Mouse (Mus musculus) bone marrow, adult 2 months (tissue): ENCODE data around the gene Tmprss9. TPM values are rescaled to one million over a fixed set of nuclear protein-coding genes. Genes with fewer than 3 reads are reported as not detected.
A peak's percentile ranks its signal among the peaks of the same experiment; 100 is the strongest.

ENCODE experiments used
- H3K27ac ChIP-seq: fragments of 200-500 bp; 2 replicates; pipeline ENCODE4 v1.5.1; 2012; ENCODE audit warnings: low read depth, mild to moderate bottlenecking, control low read depth, inconsistent platforms, low read length; ENCODE audit not compliant: control insufficient read depth, poor library complexity, insufficient read depth
- H3K4me1 ChIP-seq: fragments of 200-500 bp; 2 replicates; pipeline ENCODE4 v1.6.1; 2011; ENCODE audit warnings: low read length; ENCODE audit not compliant: control insufficient read depth, insufficient read depth
- H3K4me3 ChIP-seq: fragments of 200-500 bp; replicated peaks from 2 replicates; pipeline ENCODE3; 2011; ENCODE audit warnings: mild to moderate bottlenecking, low read depth, low read length, control low read depth; ENCODE audit not compliant: control insufficient read depth
- CTCF ChIP-seq: fragments of 200-500 bp; IDR thresholded peaks from 2 replicates; pipeline ENCODE4 v1.5.1; 2011; ENCODE audit warnings: low read length, control low read depth; ENCODE audit not compliant: control insufficient read depth, insufficient read depth
- POLR2A ChIP-seq: fragments of 200-500 bp; IDR thresholded peaks from 2 replicates; pipeline ENCODE4 v1.6.1; 2011; ENCODE audit warnings: low read depth, mild to moderate bottlenecking, control low read depth, low read length, borderline replicate concordance; ENCODE audit not compliant: control insufficient read depth
- whole genome bisulfite sequencing: fragments of 180-500 bp; shearing (Covaris S2); methylation state at CpG from one replicate; pipeline ENCODE4 v1.1.7; 2018; 5-methylcytosine and 5-hydroxymethylcytosine counted together
- polyA plus RNA-seq: library from polyadenylated mRNA; stranded (reverse); fragments of >200 nt; gene quantifications from 2 replicates; pipeline ENCODE4 v1.2.4, GENCODE M21; 2011; ENCODE audit warnings: low replicate concordance; ENCODE audit not compliant: missing spikeins, insufficient read depth, insufficient read length

Tmprss9 gene
- polyA plus RNA-seq, 1 experiment, result not detected

- 79% methylated on average over 9 of the region's 9 CpGs for WGBS
- Histone ChIP-seq H3K27ac (peak overlapping the region; percentile 90), H3K4me1 (peaks cover 9% of the 10 kb centered on the region), H3K4me3 (no peak overlapping the region)
- no peak for TF ChIP-seq POLR2A
- TF ChIP-seq CTCF, result no peak
Observed at GRCm38 (mm10) chr10:80943701-80944100, 72.1 kb downstream of the Tmprss9 start.

- Histone ChIP-seq H3K4me3 (no peak overlapping the region), H3K4me1 (peaks cover 9% of the 10 kb centered on the region), H3K27ac (no peak overlapping the region; the same call in 1 of the 2 replicates)
- no peak for TF ChIP-seq POLR2A
- no peak for TF ChIP-seq CTCF
- 59% methylated on average over 5 of the region's 5 CpGs for WGBS
Observed at GRCm38 (mm10) chr10:80944231-80944630, 72.6 kb downstream of the Tmprss9 start.

GRCm38 (mm10) chr10:80946684-80947437 lies 75.2 kb downstream of the Tmprss9 start:
- no peak overlapping the region for H3K4me3 ChIP-seq
- 72% methylated on average over 14 of the region's 14 CpGs for WGBS
- peaks cover 4% of the 10 kb centered on the region; the same call in 1 of the 2 replicates for H3K4me1 ChIP-seq

GRCm38 (mm10) chr10:80947802-80948201 lies 76.2 kb downstream of the Tmprss9 start:
- 58% methylated on average over 2 of the region's 2 CpGs for WGBS
- no peak overlapping the region for H3K4me3 ChIP-seq
- no peak overlapping the region for H3K27ac ChIP-seq
- peaks cover 3% of the 10 kb centered on the region; the same call in 1 of the 2 replicates for H3K4me1 ChIP-seq
- no peak for TF ChIP-seq POLR2A
- no peak for TF ChIP-seq CTCF

More at GRCm38 (mm10) chr10:80946684-80947437, 75.2 kb downstream of the Tmprss9 start:
- TF ChIP-seq POLR2A (no peak), CTCF (peak; percentile 24; the same call in 1 of the 2 replicates)
- no peak overlapping the region for H3K27ac ChIP-seq

GRCm38 (mm10) chr10:80948570-80948969 lies 76.9 kb downstream of the Tmprss9 start:
- peaks cover 2% of the 10 kb centered on the region; the same call in 1 of the 2 replicates for H3K4me1 ChIP-seq
- TF ChIP-seq CTCF (no peak), POLR2A (no peak)
- WGBS, result 17% methylated on average over 6 of the region's 6 CpGs
- H3K27ac ChIP-seq, result no peak overlapping the region
- no peak overlapping the region for H3K4me3 ChIP-seq

- H3K27ac ChIP-seq, result no peak overlapping the region
- no peak overlapping the region for H3K4me3 ChIP-seq
- TF ChIP-seq CTCF (no peak), POLR2A (no peak)
- peaks cover 2% of the 10 kb centered on the region; the same call in 1 of the 2 replicates for H3K4me1 ChIP-seq
- 70% methylated on average over 3 of the region's 3 CpGs for WGBS
Observed at GRCm38 (mm10) chr10:80949081-80949480, 77.4 kb downstream of the Tmprss9 start.

Other genes with a start within 250 kb of the Tmprss9 start
- 49.9 and 75.2 TPM in 2 replicates for gene Csnk1g2, start 249.0 kb upstream of the Tmprss9 start, polyA plus RNA-seq
- 7.0 and 22.1 TPM in 2 replicates for gene Btbd2, start 214.8 kb upstream of the Tmprss9 start, polyA plus RNA-seq
- gene Mknk2, start 193.7 kb upstream of the Tmprss9 start, polyA plus RNA-seq, result 70.5 and 89.6 TPM in 2 replicates
- 16.3 and 45.8 TPM in 2 replicates for gene Mob3a, start 169.9 kb upstream of the Tmprss9 start, polyA plus RNA-seq
- gene Izumo4, start 169.7 kb upstream of the Tmprss9 start, polyA plus RNA-seq, result 22.9 and 33.3 TPM in 2 replicates
- gene Ap3d1, start 129.6 kb upstream of the Tmprss9 start, polyA plus RNA-seq, result 35.9 and 68.0 TPM in 2 replicates
- gene Dot1l, start 116.6 kb upstream of the Tmprss9 start, polyA plus RNA-seq, result 30.8 and 55.1 TPM in 2 replicates
- 26.5 and 34.5 TPM in 2 replicates for gene Sf3a2, start 73.7 kb upstream of the Tmprss9 start, polyA plus RNA-seq
- 123 and 186 TPM in 2 replicates for gene Plekhj1, start 73.2 kb upstream of the Tmprss9 start, polyA plus RNA-seq
- gene Amh, start 66.6 kb upstream of the Tmprss9 start, polyA plus RNA-seq, result 3.0 TPM in 1 of 2 replicates, not detected in the other
- gene Jsrp1, start 58.4 kb upstream of the Tmprss9 start, polyA plus RNA-seq, result 1.4 TPM in 1 of 2 replicates, not detected in the other
- 672 and 986 TPM in 2 replicates for gene Oaz1, start 45.2 kb upstream of the Tmprss9 start, polyA plus RNA-seq
- gene Lingo3, start 27.8 kb upstream of the Tmprss9 start, polyA plus RNA-seq, result not detected in 2 replicates
- 114 and 136 TPM in 2 replicates for gene Lsm7, start 16.6 kb upstream of the Tmprss9 start, polyA plus RNA-seq
- 68.6 and 109 TPM in 2 replicates for gene Sppl2b, start 16.6 kb upstream of the Tmprss9 start, polyA plus RNA-seq
- 78.1 and 118 TPM in 2 replicates for gene Timm13, start 29.1 kb downstream of the Tmprss9 start, polyA plus RNA-seq
- gene Lmnb2, start 46.4 kb downstream of the Tmprss9 start, polyA plus RNA-seq, result 10.7 and 29.8 TPM in 2 replicates
- gene Gadd45b, start 58.2 kb downstream of the Tmprss9 start, polyA plus RNA-seq, result 6.3 and 17.9 TPM in 2 replicates
- gene Gng7, start 143.1 kb downstream of the Tmprss9 start, polyA plus RNA-seq, result not detected in 2 replicates
- gene Diras1, start 153.8 kb downstream of the Tmprss9 start, polyA plus RNA-seq, result not detected in 2 replicates
- gene Slc39a3, start 165.6 kb downstream of the Tmprss9 start, polyA plus RNA-seq, result 3.7 and 3.9 TPM in 2 replicates
- 26.2 and 52.3 TPM in 2 replicates for gene Sgta, start 188.3 kb downstream of the Tmprss9 start, polyA plus RNA-seq
- gene Thop1, start 198.2 kb downstream of the Tmprss9 start, polyA plus RNA-seq, result 10.3 and 16.7 TPM in 2 replicates
- gene Creb3l3, start 227.0 kb downstream of the Tmprss9 start, polyA plus RNA-seq, result 0.87 TPM in 1 of 2 replicates, not detected in the other
- 57.6 and 108 TPM in 2 replicates for gene Map2k2, start 234.1 kb downstream of the Tmprss9 start, polyA plus RNA-seq